Mouse (Mus musculus): ENCODE results near the gene Fhod1.

GRCm38 (mm10) chr8:105297511-105298192 lies 50.1 kb downstream of the Fhod1 start, which contains the start of gene E2f4:
- no peak for TF ChIP-seq CTCF (IDR thresholded peaks at IDR 0.05; ENCODE audit: insufficient read depth, low read depth, low read length)
- TF ChIP-seq POLR2A (IDR thresholded peaks at IDR 0.05; ENCODE audit: insufficient read depth, low read depth, low read length), result peak; percentile 90

Measured in olfactory bulb, adult 2 months (tissue).